Mouse (Mus musculus) liver, postnatal 0 days (tissue): Measurements from ENCODE around the gene Rprd2. TPM values are rescaled to one million over a fixed set of nuclear protein-coding genes. Genes with fewer than 3 reads are reported as not detected.

Experiments
- ATAC-seq: fragments of 200-750 bp; cut with Nextera tagmentation; 2 replicates; pipeline ENCODE4 v1.8.0; 2017; ENCODE audit warnings: mild to moderate bottlenecking, moderate library complexity
- DNase-seq: peaks from one replicate; pipeline ENCODE4 v3.0.0-alpha.2; 2016
- H3K27ac ChIP-seq: fragments of 300-500 bp; sonication (generic); 2 replicates; pipeline ENCODE4 v1.5.1; 2014; ENCODE audit warnings: antibody characterized with exemption, moderate library complexity, mild to moderate bottlenecking, low read depth
- H3K27me3 ChIP-seq: fragments of 300-500 bp; sonication (generic); 2 replicates; pipeline ENCODE4 v1.6.1; 2014; ENCODE audit warnings: low read length, control low read depth, mixed read lengths; ENCODE audit not compliant: insufficient read depth
- H3K36me3 ChIP-seq: fragments of 300-500 bp; sonication (generic); replicated peaks from 2 replicates; pipeline ENCODE4 v1.6.1; 2014; ENCODE audit warnings: mild to moderate bottlenecking, control low read depth, low read length, moderate library complexity, mixed read lengths; ENCODE audit not compliant: insufficient read depth
- H3K4me1 ChIP-seq: fragments of 300-500 bp; sonication (generic); 2 replicates; pipeline ENCODE4 v1.6.1; 2014; ENCODE audit warnings: antibody characterized with exemption, mild to moderate bottlenecking, control low read depth; ENCODE audit not compliant: insufficient read depth
- H3K4me2 ChIP-seq: fragments of 300-500 bp; sonication (generic); 2 replicates; pipeline ENCODE4 v1.6.1; 2014; ENCODE audit warnings: low read depth, mild to moderate bottlenecking, low read length, moderate library complexity, mixed read lengths
- H3K4me3 ChIP-seq: fragments of 300-500 bp; sonication (generic); 2 replicates; pipeline ENCODE4 v1.5.1; 2014; ENCODE audit warnings: low read depth, low read length
- H3K9ac ChIP-seq: fragments of 300-500 bp; sonication (generic); replicated peaks from 2 replicates; pipeline ENCODE4 v1.6.1; 2014; ENCODE audit warnings: mild to moderate bottlenecking, moderate library complexity
- H3K9me3 ChIP-seq: fragments of 300-500 bp; sonication (generic); 2 replicates; pipeline ENCODE4 v1.6.1; 2016; ENCODE audit warnings: mild to moderate bottlenecking, control low read depth, low read length, mixed read lengths
- CTCF ChIP-seq: sonication (generic); IDR thresholded peaks from 2 replicates; pipeline ENCODE4 v1.5.1; 2016; ENCODE audit warnings: antibody characterized with exemption, low read depth
- EP300 ChIP-seq: IDR thresholded peaks from 2 replicates; pipeline ENCODE4 v1.6.1; 2016; ENCODE audit warnings: antibody characterized with exemption, low read depth, mild to moderate bottlenecking
- WGBS: fragments of 180-500 bp; shearing (Covaris S2); extraction: QIAGEN DNeasy Blood & Tissue Kit; methylation state at CpG from one replicate; pipeline ENCODE4 v1.1.7; 2014; ENCODE audit not compliant: insufficient replicate concordance; 5-methylcytosine and 5-hydroxymethylcytosine counted together
- polyA plus RNA-seq: library from polyadenylated mRNA; unstranded; fragments of >200 nt; fragmentation: Nextera tagmentation; extraction: Ambion mirVana; gene quantifications from 2 replicates; pipeline ENCODE4 v1.2.1, GENCODE M21; 2015

Rprd2 gene
- polyA plus RNA-seq, 1 experiment from 2014 or later = 8.2 TPM

- no peak overlapping the region for H3K9ac ChIP-seq
- no peaks in the 10 kb centered on the region for H3K9me3 ChIP-seq
- peaks cover 17% of the 10 kb centered on the region for H3K4me1 ChIP-seq
- H3K4me3 ChIP-seq = no peak overlapping the region
- no peak for DNase-seq
- 85% methylated on average over 4 of the region's 4 CpGs for WGBS
- peaks cover 8% of the 10 kb centered on the region for H3K36me3 ChIP-seq
- no peaks in the 10 kb centered on the region for H3K27me3 ChIP-seq
- no peak overlapping the region for H3K4me2 ChIP-seq
- TF ChIP-seq EP300 (no peak), CTCF (peak; percentile 23)
- no peak overlapping the region for H3K27ac ChIP-seq
- no peak for ATAC-seq
Measured at GRCm38 (mm10) chr3:95731802-95732201, 86.9 kb downstream of the Rprd2 start.

- 72% methylated on average over 7 of the region's 7 CpGs for WGBS
- ATAC-seq (no peak), DNase-seq (no peak)
- peaks cover 17% of the 10 kb centered on the region for H3K4me1 ChIP-seq
- no peaks in the 10 kb centered on the region for H3K9me3 ChIP-seq
- no peaks in the 10 kb centered on the region for H3K27me3 ChIP-seq
- H3K4me3 ChIP-seq = no peak overlapping the region
- H3K36me3 ChIP-seq = peaks cover 4% of the 10 kb centered on the region
- TF ChIP-seq EP300 (no peak), CTCF (no peak)
- no peak overlapping the region for H3K9ac ChIP-seq
- no peak overlapping the region for H3K4me2 ChIP-seq
- no peak overlapping the region for H3K27ac ChIP-seq
Measured at GRCm38 (mm10) chr3:95730431-95730830, 88.2 kb downstream of the Rprd2 start.

DNA sequence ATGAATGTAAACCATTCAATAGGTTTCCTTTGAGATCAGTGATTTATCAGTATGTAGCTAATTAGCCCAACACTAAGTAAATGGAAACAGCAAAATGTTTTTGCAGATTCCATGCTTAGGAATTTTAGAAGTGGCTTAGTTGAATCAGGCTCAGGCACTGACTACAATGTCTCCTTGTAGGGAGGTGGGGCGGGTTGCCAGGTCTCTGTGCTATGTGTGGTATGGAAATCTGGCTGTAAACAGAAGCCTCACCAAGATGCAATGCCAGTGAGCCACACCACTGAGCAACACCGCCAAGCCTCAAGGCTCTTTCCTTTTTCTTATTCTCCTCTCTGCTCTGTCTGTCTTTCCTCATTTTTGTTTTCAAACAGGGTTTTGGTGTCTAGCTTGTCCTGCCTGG, 89.8 kb downstream of the Rprd2 start:
- no peak overlapping the region for H3K27ac ChIP-seq
- ATAC-seq = no peak
- no peaks in the 10 kb centered on the region for H3K9me3 ChIP-seq
- H3K4me3 ChIP-seq = no peak overlapping the region
- DNase-seq = no peak
- H3K36me3 ChIP-seq = no peaks in the 10 kb centered on the region
- no peak overlapping the region for H3K4me2 ChIP-seq
- H3K27me3 ChIP-seq = no peaks in the 10 kb centered on the region
- H3K4me1 ChIP-seq = 0 out of 2 replicates have a peak, but pooled peaks cover 9% of the 10 kb centered on the region
- WGBS = 84% methylated on average over 2 of the region's 2 CpGs
- no peak overlapping the region for H3K9ac ChIP-seq
- TF ChIP-seq EP300 (no peak), CTCF (no peak)

- no peak overlapping the region for H3K9ac ChIP-seq
- TF ChIP-seq EP300 (no peak), CTCF (no peak)
- H3K36me3 ChIP-seq = no peaks in the 10 kb centered on the region
- H3K27ac ChIP-seq = no peak overlapping the region
- DNase-seq = no peak
- no peaks in the 10 kb centered on the region for H3K9me3 ChIP-seq
- no peak overlapping the region for H3K4me2 ChIP-seq
- no peak for ATAC-seq
- H3K4me3 ChIP-seq = no peak overlapping the region
- WGBS = 57% methylated on average over 7 of the region's 7 CpGs
- H3K4me1 ChIP-seq = no peaks in the 10 kb centered on the region
- no peaks in the 10 kb centered on the region for H3K27me3 ChIP-seq
Measured at GRCm38 (mm10) chr3:95726696-95727358, 91.8 kb downstream of the Rprd2 start.

GRCm38 (mm10) chr3:95725863-95726262, 92.8 kb downstream of the Rprd2 start:
- Histone ChIP-seq H3K27ac (no peak overlapping the region), H3K4me1 (no peaks in the 10 kb centered on the region), H3K36me3 (no peaks in the 10 kb centered on the region), H3K27me3 (no peaks in the 10 kb centered on the region), H3K4me3 (no peak overlapping the region), H3K9ac (no peak overlapping the region), H3K4me2 (no peak overlapping the region), H3K9me3 (no peaks in the 10 kb centered on the region)
- DNase-seq (no peak), ATAC-seq (no peak)
- no peak for TF ChIP-seq CTCF
- TF ChIP-seq EP300 = no peak
- WGBS = 77% methylated on average over 7 of the region's 7 CpGs

- Histone ChIP-seq H3K9ac (no peak overlapping the region), H3K27ac (no peak overlapping the region), H3K4me2 (no peak overlapping the region), H3K4me3 (no peak overlapping the region), H3K27me3 (no peaks in the 10 kb centered on the region), H3K9me3 (no peaks in the 10 kb centered on the region), H3K4me1 (no peaks in the 10 kb centered on the region), H3K36me3 (no peaks in the 10 kb centered on the region)
- no peak for TF ChIP-seq CTCF
- TF ChIP-seq EP300 = no peak
- ATAC-seq (no peak), DNase-seq (no peak)
- WGBS = 63% methylated on average over 3 of the region's 3 CpGs
Measured at GRCm38 (mm10) chr3:95722386-95722785, 96.3 kb downstream of the Rprd2 start.
